Mouse (Mus musculus): Measurements from ENCODE around the gene Arih2. TPM values are rescaled to one million over a fixed set of nuclear protein-coding genes. Genes with fewer than 3 reads are reported as not detected.

The Arih2 gene
- polyA plus RNA-seq, 1 experiment = 51.1 TPM

DNA sequence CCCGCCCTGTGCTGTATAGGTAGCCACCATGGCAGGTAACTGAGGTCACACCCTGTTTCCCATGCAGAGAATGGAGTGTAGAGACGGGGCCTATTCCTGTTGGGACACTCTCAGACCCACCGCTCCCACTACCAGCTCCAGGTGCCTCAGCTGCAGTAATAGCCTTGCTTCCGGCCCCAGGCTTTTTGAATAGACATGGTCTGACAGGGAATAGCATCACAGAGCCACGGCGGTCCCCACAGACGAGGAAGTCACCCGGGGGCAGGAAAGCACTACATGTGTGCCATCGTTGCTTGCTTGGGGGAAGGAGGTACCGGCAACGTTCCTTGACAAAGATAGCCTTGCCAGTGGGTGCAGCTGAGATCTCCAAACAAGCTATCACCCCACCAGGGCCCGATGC is 74.3 kb downstream of the Arih2 start:
- Histone ChIP-seq H3ac (ENCODE audit: control insufficient read depth, insufficient read length) (no peak overlapping the region), H3K4me2 (ENCODE audit: low read depth) (no peak overlapping the region), H3K79me2 (ENCODE audit: control insufficient read depth, insufficient read depth) (peaks cover 3% of the 10 kb centered on the region), H3K27me3 (ENCODE audit: control insufficient read depth, insufficient read depth, insufficient read length) (no peaks in the 10 kb centered on the region), H3K4me3 (no peak overlapping the region), H3K36me3 (ENCODE audit: control insufficient read depth, insufficient read depth) (peaks cover 8% of the 10 kb centered on the region)
- TF ChIP-seq POLR2A (IDR thresholded peaks at IDR 0.05; ENCODE audit: insufficient read length, low read depth) (no peak), CEBPB (IDR thresholded peaks at IDR 0.05; ENCODE audit: insufficient read depth, poor library complexity, severe bottlenecking) (no peak), TCF3 (IDR thresholded peaks at IDR 0.05; ENCODE audit: insufficient read length, low read depth) (no peak), MAX (IDR thresholded peaks at IDR 0.05; ENCODE audit: low read depth) (no peak), SRF (IDR thresholded peaks at IDR 0.05; ENCODE audit: control insufficient read depth, insufficient read length, low read depth) (no peak), USF1 (IDR thresholded peaks at IDR 0.05; ENCODE audit: low read depth) (no peak), TCF12 (IDR thresholded peaks at IDR 0.05; ENCODE audit: insufficient read depth, poor library complexity, severe bottlenecking) (no peak)

DNA sequence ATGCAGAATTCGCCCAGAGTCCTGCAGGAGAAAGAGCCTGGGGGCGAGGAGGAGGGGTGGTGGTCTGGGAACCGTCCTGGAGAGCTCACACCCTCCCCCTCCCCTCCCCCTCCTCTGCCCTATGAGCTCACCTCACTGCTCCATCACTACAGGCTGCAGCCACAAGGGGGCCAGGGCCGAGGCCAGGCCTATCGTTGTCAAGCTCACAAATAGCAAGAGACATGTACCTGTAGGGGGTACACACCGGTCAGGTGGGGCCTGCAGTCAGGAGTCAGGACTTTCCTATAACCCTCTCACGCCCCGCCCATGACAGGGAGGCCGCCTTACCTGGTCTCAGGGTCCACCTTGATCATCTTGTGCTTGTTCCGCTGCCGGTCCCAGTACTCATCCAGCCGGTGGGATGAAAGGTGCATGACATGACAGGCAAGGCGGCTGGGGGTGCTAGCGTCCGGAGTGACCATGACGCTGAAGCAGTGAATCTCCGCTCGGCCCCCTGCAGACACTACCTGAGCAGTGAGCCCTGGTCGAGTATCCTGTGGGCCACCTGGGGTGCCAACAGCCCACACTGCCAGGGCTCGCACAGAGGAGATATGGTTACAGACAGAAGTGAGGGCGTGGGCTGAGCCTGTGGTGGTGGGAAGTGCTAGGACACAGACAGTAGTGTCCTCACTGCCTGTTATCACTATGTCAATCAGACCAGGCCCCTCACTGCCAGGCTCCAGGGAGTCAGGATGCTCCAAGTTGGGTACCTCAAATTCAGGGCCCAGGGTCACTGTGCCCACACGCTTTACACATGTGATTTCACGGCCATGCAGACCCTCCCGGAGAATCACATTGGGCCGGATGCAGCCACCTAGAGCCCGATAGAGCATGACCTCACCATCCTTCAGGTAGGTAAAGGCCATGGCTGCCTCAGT is 75.2 kb downstream of the Arih2 start:
- H3K4me3 ChIP-seq = no peak overlapping the region
- no peak overlapping the region for H3ac ChIP-seq (ENCODE audit: control insufficient read depth, insufficient read length)
- TF ChIP-seq TCF12 (IDR thresholded peaks at IDR 0.05; ENCODE audit: insufficient read depth, poor library complexity, severe bottlenecking) = no peak
- no peak for TF ChIP-seq USF1 (IDR thresholded peaks at IDR 0.05; ENCODE audit: low read depth)
- TF ChIP-seq POLR2A (IDR thresholded peaks at IDR 0.05; ENCODE audit: insufficient read length, low read depth) = no peak
- no peak for TF ChIP-seq SRF (IDR thresholded peaks at IDR 0.05; ENCODE audit: control insufficient read depth, insufficient read length, low read depth)
- no peak for TF ChIP-seq REST (IDR thresholded peaks at IDR 0.05; ENCODE audit: insufficient read depth, insufficient read length)
- TF ChIP-seq E2F4 (IDR thresholded peaks at IDR 0.05; ENCODE audit: insufficient read depth) = no peak
- TF ChIP-seq CEBPB (IDR thresholded peaks at IDR 0.05; ENCODE audit: insufficient read depth, poor library complexity, severe bottlenecking) = no peak
- TF ChIP-seq POLR2AphosphoS2 (IDR thresholded peaks at IDR 0.05; ENCODE audit: insufficient read length, low read depth) = no peak
- no peak for TF ChIP-seq TCF3 (IDR thresholded peaks at IDR 0.05; ENCODE audit: insufficient read length, low read depth)
- no peak for TF ChIP-seq MYOG (IDR thresholded peaks at IDR 0.05; ENCODE audit: control insufficient read depth in 1 of 3, insufficient read depth in 1 of 3, insufficient read length in 2 of 3, low read depth in 2 of 3)
- TF ChIP-seq MYOD1 (IDR thresholded peaks at IDR 0.05; ENCODE audit: control insufficient read depth in 1 of 3, insufficient read length in 2 of 3, low read depth in 2 of 3) = no peak
- TF ChIP-seq MAX (IDR thresholded peaks at IDR 0.05; ENCODE audit: low read depth) = no peak
- no peaks in the 10 kb centered on the region for H3K27me3 ChIP-seq (ENCODE audit: control insufficient read depth, insufficient read depth, insufficient read length)
- H3K36me3 ChIP-seq (ENCODE audit: control insufficient read depth, insufficient read depth) = peaks cover 8% of the 10 kb centered on the region
- no peak overlapping the region for H3K4me2 ChIP-seq (ENCODE audit: low read depth)
- H3K79me2 ChIP-seq (ENCODE audit: control insufficient read depth, insufficient read depth) = peaks cover 3% of the 10 kb centered on the region

DNA sequence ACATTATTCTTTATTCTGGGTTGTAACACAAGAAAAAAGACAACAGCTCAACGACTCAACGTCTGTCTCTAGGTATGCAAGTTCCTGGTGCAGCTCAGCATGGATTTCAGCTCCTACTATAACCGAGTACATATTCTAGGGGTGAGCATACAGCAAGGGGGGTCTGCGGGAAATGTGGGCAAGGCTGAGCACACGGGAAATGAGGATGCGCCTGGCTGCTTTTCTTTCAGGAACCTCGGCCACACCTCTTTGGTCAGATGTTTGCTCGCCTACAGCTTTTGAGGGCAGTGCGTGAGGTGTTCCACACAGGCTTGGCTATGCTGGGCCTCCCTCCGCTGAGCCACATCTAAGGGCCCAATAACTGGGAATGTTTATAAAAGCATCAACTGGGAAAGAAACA is 76.9 kb downstream of the Arih2 start:
- Histone ChIP-seq H3K36me3 (ENCODE audit: control insufficient read depth, insufficient read depth) (peaks cover 8% of the 10 kb centered on the region), H3K4me2 (ENCODE audit: low read depth) (no peak overlapping the region), H3ac (ENCODE audit: control insufficient read depth, insufficient read length) (no peak overlapping the region), H3K4me3 (no peak overlapping the region), H3K27me3 (ENCODE audit: control insufficient read depth, insufficient read depth, insufficient read length) (no peaks in the 10 kb centered on the region), H3K79me2 (ENCODE audit: control insufficient read depth, insufficient read depth) (no peaks in the 10 kb centered on the region)
- TF ChIP-seq MYOD1 (IDR thresholded peaks at IDR 0.05; ENCODE audit: control insufficient read depth in 1 of 3, insufficient read length in 2 of 3, low read depth in 2 of 3) (no peak), CEBPB (IDR thresholded peaks at IDR 0.05; ENCODE audit: insufficient read depth, poor library complexity, severe bottlenecking) (no peak), TCF12 (IDR thresholded peaks at IDR 0.05; ENCODE audit: insufficient read depth, poor library complexity, severe bottlenecking) (no peak), SRF (IDR thresholded peaks at IDR 0.05; ENCODE audit: control insufficient read depth, insufficient read length, low read depth) (no peak), POLR2AphosphoS2 (IDR thresholded peaks at IDR 0.05; ENCODE audit: insufficient read length, low read depth) (no peak), USF1 (IDR thresholded peaks at IDR 0.05; ENCODE audit: low read depth) (no peak), POLR2A (IDR thresholded peaks at IDR 0.05; ENCODE audit: insufficient read length, low read depth) (no peak), E2F4 (IDR thresholded peaks at IDR 0.05; ENCODE audit: insufficient read depth) (no peak), TCF3 (IDR thresholded peaks at IDR 0.05; ENCODE audit: insufficient read length, low read depth) (no peak), MAX (IDR thresholded peaks at IDR 0.05; ENCODE audit: low read depth) (no peak)

DNA sequence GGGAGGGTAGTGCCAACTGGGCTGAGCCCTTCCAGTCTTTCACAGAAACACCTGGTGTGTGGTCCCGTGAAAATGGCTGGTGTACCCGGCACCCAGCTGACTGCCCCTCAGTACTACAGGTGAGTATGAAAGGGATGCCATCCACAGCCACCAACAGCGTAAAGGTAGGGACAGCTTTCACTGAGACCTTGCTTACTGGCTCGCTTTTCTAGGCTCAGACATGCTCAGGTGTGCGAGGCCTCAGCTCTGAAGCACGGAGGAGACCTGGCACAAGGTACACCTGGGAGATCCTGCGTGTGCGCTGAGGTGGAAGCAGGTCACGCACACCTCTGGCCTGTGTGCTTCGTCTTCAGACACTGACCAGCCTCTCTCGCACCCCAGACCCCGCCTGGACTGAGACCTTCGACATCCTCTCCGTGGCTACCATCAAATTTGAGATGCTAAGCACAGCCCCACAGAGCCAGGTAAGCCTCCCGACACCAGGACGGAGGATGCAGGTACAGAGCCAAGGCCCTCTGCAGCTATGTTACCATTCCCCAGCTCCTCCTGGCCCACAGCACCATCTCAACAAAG is 77.7 kb downstream of the Arih2 start:
- TF ChIP-seq TCF12 (IDR thresholded peaks at IDR 0.05; ENCODE audit: insufficient read depth, poor library complexity, severe bottlenecking) = no peak
- TF ChIP-seq POLR2A (IDR thresholded peaks at IDR 0.05; ENCODE audit: insufficient read length, low read depth) = peak; percentile 24
- TF ChIP-seq POLR2AphosphoS2 (IDR thresholded peaks at IDR 0.05; ENCODE audit: insufficient read length, low read depth) = peak; percentile 70
- TF ChIP-seq REST (IDR thresholded peaks at IDR 0.05; ENCODE audit: insufficient read depth, insufficient read length) = no peak
- Histone ChIP-seq H3K27me3 (ENCODE audit: control insufficient read depth, insufficient read depth, insufficient read length) (no peaks in the 10 kb centered on the region), H3K4me2 (ENCODE audit: low read depth) (no peak overlapping the region), H3K36me3 (ENCODE audit: control insufficient read depth, insufficient read depth) (peaks cover 8% of the 10 kb centered on the region), H3K4me3 (no peak overlapping the region), H3ac (ENCODE audit: control insufficient read depth, insufficient read length) (no peak overlapping the region), H3K79me2 (ENCODE audit: control insufficient read depth, insufficient read depth) (no peaks in the 10 kb centered on the region)

Data from myocyte (in vitro differentiated cells).